Mouse (Mus musculus) forebrain, embryonic 15.5 days (tissue): ENCODE measurements at regions not wholly inside any gene's neighbourhood (a gene's known extent, or its start where the extent isn't known, plus 50 kb on each side); places are given as distances from the start of the nearest gene placed in this dataset.

Experiments used
- ATAC-seq: fragments of 200-750 bp; cut with Nextera tagmentation; replicated peaks from 2 replicates; pipeline ENCODE4 v1.8.0; 2017; ENCODE audit warnings: mild to moderate bottlenecking, moderate TSS enrichment, moderate library complexity
- H3K27ac ChIP-seq: fragments of 300-500 bp; sonication (generic); replicated peaks from 2 replicates; pipeline ENCODE4 v1.5.1; 2015; ENCODE audit warnings: mild to moderate bottlenecking, inconsistent platforms
- H3K27me3 ChIP-seq: fragments of 300-500 bp; sonication (generic); 2 replicates; pipeline ENCODE4 v1.6.1; 2015; ENCODE audit warnings: inconsistent platforms
- H3K36me3 ChIP-seq: fragments of 300-500 bp; sonication (generic); 2 replicates; pipeline ENCODE4 v1.6.1; 2015; ENCODE audit warnings: mild to moderate bottlenecking, inconsistent platforms
- H3K4me1 ChIP-seq: fragments of 300-500 bp; sonication (generic); 2 replicates; pipeline ENCODE4 v1.6.1; 2015; ENCODE audit warnings: inconsistent platforms
- H3K4me2 ChIP-seq: fragments of 300-500 bp; sonication (generic); replicated peaks from 2 replicates; pipeline ENCODE4 v1.6.1; 2015; ENCODE audit warnings: mild to moderate bottlenecking, inconsistent platforms
- H3K4me3 ChIP-seq: fragments of 300-500 bp; sonication (generic); 2 replicates; pipeline ENCODE4 v1.5.1; 2015; ENCODE audit warnings: mild to moderate bottlenecking, inconsistent platforms
- H3K9ac ChIP-seq: fragments of 300-500 bp; sonication (generic); replicated peaks from 2 replicates; pipeline ENCODE4 v1.6.1; 2015; ENCODE audit warnings: mild to moderate bottlenecking, inconsistent platforms
- H3K9me3 ChIP-seq: fragments of 300-500 bp; sonication (generic); 2 replicates; pipeline ENCODE4 v1.6.1; 2016; ENCODE audit warnings: inconsistent platforms
- WGBS: fragments of 180-500 bp; shearing (Covaris S2); methylation state at CpG from one replicate; pipeline ENCODE4 v1.1.7; 2015; ENCODE audit warnings: mixed read lengths; 5-methylcytosine and 5-hydroxymethylcytosine counted together

- Histone ChIP-seq H3K36me3 (no peaks in the 10 kb centered on the region), H3K9ac (no peak overlapping the region), H3K9me3 (no peaks in the 10 kb centered on the region), H3K4me2 (no peak overlapping the region), H3K27ac (no peak overlapping the region), H3K4me3 (no peak overlapping the region), H3K4me1 (0 out of 2 replicates have a peak, but pooled peaks cover 5% of the 10 kb centered on the region), H3K27me3 (no peaks in the 10 kb centered on the region)
- ATAC-seq, result peak; percentile 57; the same call in 1 of the 2 replicates
- 32% methylated on average over 4 of the region's 4 CpGs for WGBS
These were observed 145.7 kb upstream of the 4930535I16Rik start for GRCm38 (mm10) chr4:124063269-124064100.

- Histone ChIP-seq H3K9ac (no peak overlapping the region), H3K4me1 (no peaks in the 10 kb centered on the region), H3K9me3 (no peaks in the 10 kb centered on the region), H3K27me3 (no peaks in the 10 kb centered on the region), H3K27ac (no peak overlapping the region), H3K4me3 (no peak overlapping the region), H3K4me2 (no peak overlapping the region), H3K36me3 (no peaks in the 10 kb centered on the region)
- ATAC-seq, result no peak
- WGBS, result 97% methylated on average over 8 of the region's 8 CpGs
These were observed 139.8 kb upstream of the 4930535I16Rik start for GRCm38 (mm10) chr4:124057607-124058006.

GRCm38 (mm10) chr4:124054240-124054760 is 136.5 kb upstream of the 4930535I16Rik start:
- Histone ChIP-seq H3K27ac (no peak overlapping the region), H3K9me3 (no peaks in the 10 kb centered on the region), H3K4me1 (peaks cover 5% of the 10 kb centered on the region; the same call in 1 of the 2 replicates), H3K4me3 (no peak overlapping the region), H3K27me3 (no peaks in the 10 kb centered on the region), H3K36me3 (no peaks in the 10 kb centered on the region), H3K4me2 (no peak overlapping the region), H3K9ac (no peak overlapping the region)
- no peak for ATAC-seq
- 81% methylated on average over 1 of the region's 1 CpGs for WGBS

- ATAC-seq, result no peak
These were observed 135.7 kb upstream of the 4930535I16Rik start for GRCm38 (mm10) chr4:124053340-124054038.

GRCm38 (mm10) chr4:124052387-124052786 is 134.6 kb upstream of the 4930535I16Rik start:
- WGBS, result 49% methylated on average over 2 of the region's 2 CpGs
- Histone ChIP-seq H3K9me3 (no peaks in the 10 kb centered on the region), H3K36me3 (no peaks in the 10 kb centered on the region), H3K27ac (0 out of 2 replicates have a peak overlapping the region, but pooled peaks have one; percentile 24), H3K4me3 (no peak overlapping the region), H3K4me2 (no peak overlapping the region), H3K4me1 (peaks cover 19% of the 10 kb centered on the region), H3K9ac (no peak overlapping the region), H3K27me3 (no peaks in the 10 kb centered on the region)
- ATAC-seq, result no peak

More at GRCm38 (mm10) chr4:124053340-124054038, 135.7 kb upstream of the 4930535I16Rik start:
- H3K4me2 ChIP-seq, result no peak overlapping the region
- no peak overlapping the region for H3K9ac ChIP-seq
- no peaks in the 10 kb centered on the region for H3K36me3 ChIP-seq
- no peaks in the 10 kb centered on the region for H3K9me3 ChIP-seq
- no peaks in the 10 kb centered on the region for H3K27me3 ChIP-seq
- no peak overlapping the region for H3K27ac ChIP-seq
- WGBS, result 86% methylated on average over 2 of the region's 2 CpGs
- H3K4me1 ChIP-seq, result peaks cover 10% of the 10 kb centered on the region
- no peak overlapping the region for H3K4me3 ChIP-seq

- Histone ChIP-seq H3K9ac (no peak overlapping the region), H3K36me3 (no peaks in the 10 kb centered on the region), H3K9me3 (no peaks in the 10 kb centered on the region), H3K27ac (peak overlapping the region; percentile 76), H3K4me1 (peaks cover 19% of the 10 kb centered on the region), H3K4me3 (no peak overlapping the region), H3K27me3 (no peaks in the 10 kb centered on the region), H3K4me2 (no peak overlapping the region)
- ATAC-seq, result peak; percentile 94
- 4% methylated on average over 12 of the region's 12 CpGs for WGBS
These were observed 130.6 kb upstream of the 4930535I16Rik start for GRCm38 (mm10) chr4:124048348-124048831.

- Histone ChIP-seq H3K9me3 (no peaks in the 10 kb centered on the region), H3K9ac (no peak overlapping the region), H3K27me3 (no peaks in the 10 kb centered on the region), H3K27ac (peak overlapping the region; percentile 76), H3K4me1 (peaks cover 19% of the 10 kb centered on the region), H3K36me3 (no peaks in the 10 kb centered on the region), H3K4me3 (no peak overlapping the region), H3K4me2 (no peak overlapping the region)
- ATAC-seq, result peak; percentile 55
- WGBS, result 43% methylated on average over 3 of the region's 3 CpGs
These were observed 130.1 kb upstream of the 4930535I16Rik start for GRCm38 (mm10) chr4:124047898-124048297.

GRCm38 (mm10) chr4:124036483-124036882 is 118.7 kb upstream of the 4930535I16Rik start:
- H3K4me1 ChIP-seq, result peaks cover 54% of the 10 kb centered on the region
- ATAC-seq, result no peak
- no peaks in the 10 kb centered on the region for H3K27me3 ChIP-seq
- peak overlapping the region; percentile 95 for H3K27ac ChIP-seq
- H3K9me3 ChIP-seq, result no peaks in the 10 kb centered on the region
- H3K9ac ChIP-seq, result no peak overlapping the region
- H3K36me3 ChIP-seq, result no peaks in the 10 kb centered on the region
- H3K4me2 ChIP-seq, result no peak overlapping the region
- no peak overlapping the region for H3K4me3 ChIP-seq
- WGBS, result 16% methylated on average over 12 of the region's 12 CpGs

- Histone ChIP-seq H3K9ac (no peak overlapping the region), H3K36me3 (no peaks in the 10 kb centered on the region), H3K4me1 (peaks cover 54% of the 10 kb centered on the region), H3K27ac (peak overlapping the region; percentile 95), H3K27me3 (0 out of 2 replicates have a peak, but pooled peaks cover 3% of the 10 kb centered on the region), H3K4me3 (no peak overlapping the region), H3K4me2 (peak overlapping the region; percentile 35), H3K9me3 (no peaks in the 10 kb centered on the region)
- 2% methylated on average over 10 of the region's 10 CpGs for WGBS
- ATAC-seq, result peak; percentile 76
These were observed 117.8 kb upstream of the 4930535I16Rik start for GRCm38 (mm10) chr4:124035657-124036061.

GRCm38 (mm10) chr4:124035192-124035591 is 117.4 kb upstream of the 4930535I16Rik start:
- H3K9ac ChIP-seq, result no peak overlapping the region
- H3K4me1 ChIP-seq, result peaks cover 54% of the 10 kb centered on the region
- WGBS, result 5% methylated on average over 7 of the region's 7 CpGs
- H3K4me2 ChIP-seq, result peak overlapping the region; percentile 35
- peak overlapping the region; percentile 95 for H3K27ac ChIP-seq
- ATAC-seq, result peak; percentile 88
- H3K27me3 ChIP-seq, result 0 out of 2 replicates have a peak, but pooled peaks cover 3% of the 10 kb centered on the region
- H3K4me3 ChIP-seq, result no peak overlapping the region
- no peaks in the 10 kb centered on the region for H3K9me3 ChIP-seq
- H3K36me3 ChIP-seq, result no peaks in the 10 kb centered on the region

- 92% methylated on average over 12 of the region's 12 CpGs for WGBS
- no peak overlapping the region for H3K4me3 ChIP-seq
- no peak overlapping the region for H3K9ac ChIP-seq
- 0 out of 2 replicates have a peak, but pooled peaks cover 4% of the 10 kb centered on the region for H3K4me1 ChIP-seq
- H3K9me3 ChIP-seq, result no peaks in the 10 kb centered on the region
- H3K27ac ChIP-seq, result no peak overlapping the region
- no peak for ATAC-seq
- H3K4me2 ChIP-seq, result no peak overlapping the region
- no peaks in the 10 kb centered on the region for H3K36me3 ChIP-seq
- 0 out of 2 replicates have a peak, but pooled peaks cover 3% of the 10 kb centered on the region for H3K27me3 ChIP-seq
These were observed 110.2 kb upstream of the 4930535I16Rik start for GRCm38 (mm10) chr4:124028061-124028460.

- Histone ChIP-seq H3K4me2 (no peak overlapping the region), H3K27me3 (no peaks in the 10 kb centered on the region), H3K36me3 (no peaks in the 10 kb centered on the region), H3K27ac (no peak overlapping the region), H3K9me3 (no peaks in the 10 kb centered on the region), H3K4me1 (0 out of 2 replicates have a peak, but pooled peaks cover 5% of the 10 kb centered on the region), H3K9ac (no peak overlapping the region), H3K4me3 (no peak overlapping the region)
- WGBS, result 54% methylated on average over 3 of the region's 3 CpGs
- ATAC-seq, result no peak
These were observed 98.6 kb upstream of the 4930535I16Rik start for GRCm38 (mm10) chr4:124016401-124016800.
